Mouse (Mus musculus) subcutaneous adipose tissue, adult 2 months (tissue): ENCODE measurements around the gene Svopl. TPM values are rescaled to one million over a fixed set of nuclear protein-coding genes. Genes with fewer than 3 reads are reported as not detected.

ENCODE experiments used
- polyA plus RNA-seq: library from polyadenylated mRNA; depleted of rRNA; stranded (reverse); fragments of >200 nt; gene quantifications from 2 replicates; pipeline ENCODE4 v1.2.3, GENCODE M21; 2012; ENCODE audit warnings: low replicate concordance; rRNA removed

Svopl gene
- 3.1 and 7.2 TPM in 2 replicates for polyA plus RNA-seq

DNA sequence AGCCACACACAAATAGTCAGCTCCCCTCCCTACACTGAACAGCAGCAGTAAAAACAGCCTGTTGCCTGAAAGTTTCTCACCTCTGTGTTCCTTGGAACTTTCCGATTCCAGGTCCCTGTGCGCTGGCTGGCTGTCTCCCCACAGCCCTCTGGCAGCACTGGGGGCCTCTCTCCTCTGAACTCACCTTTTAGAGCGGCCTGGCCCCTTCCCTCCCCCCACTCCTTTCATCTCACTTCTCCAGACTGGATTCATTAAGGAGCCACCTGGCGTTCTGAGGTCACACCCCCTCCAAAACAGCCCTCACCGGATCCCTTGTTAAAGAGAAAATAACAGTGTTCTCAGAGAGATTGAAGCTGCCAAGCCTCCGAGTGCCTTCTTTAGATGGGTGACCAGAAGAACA is at the start of gene Svopl:
Gene Svopl (minus strand): TSS at position 159 of the 400 bp plus-strand sequence.

Other genes with a start within 250 kb of the Svopl start
- 26.9 and 29.6 TPM in 2 replicates for gene Trim24, start 176.2 kb downstream of the Svopl start, polyA plus RNA-seq
- gene Tmem213, start 62.3 kb upstream of the Svopl start, polyA plus RNA-seq: 13.4 TPM in 1 of 2 replicates, not detected in the other
- gene Atp6v0a4, start 77.6 kb upstream of the Svopl start, polyA plus RNA-seq: 0.75 and 8.9 TPM in 2 replicates
- 1.3 and 18.8 TPM in 2 replicates for gene D630045J12Rik, start 207.0 kb upstream of the Svopl start, polyA plus RNA-seq